Mouse (Mus musculus) G1E (cell line): ENCODE results near the gene Ccdc15.

Experiments
- CTCF ChIP-seq: IDR thresholded peaks from 2 replicates; pipeline ENCODE4 v1.5.1; 2012; ENCODE audit warnings: low read depth, low read length, inconsistent platforms, mixed read lengths
- GATA1 ChIP-seq: IDR thresholded peaks from 2 replicates; pipeline ENCODE4 v1.6.1; 2012; ENCODE audit warnings: borderline replicate concordance, low read length, inconsistent platforms, mixed read lengths
- GATA2 ChIP-seq: IDR thresholded peaks from 2 replicates; pipeline ENCODE4 v1.6.1; 2012; ENCODE audit warnings: low read depth, low read length, inconsistent platforms, borderline replicate concordance

DNA sequence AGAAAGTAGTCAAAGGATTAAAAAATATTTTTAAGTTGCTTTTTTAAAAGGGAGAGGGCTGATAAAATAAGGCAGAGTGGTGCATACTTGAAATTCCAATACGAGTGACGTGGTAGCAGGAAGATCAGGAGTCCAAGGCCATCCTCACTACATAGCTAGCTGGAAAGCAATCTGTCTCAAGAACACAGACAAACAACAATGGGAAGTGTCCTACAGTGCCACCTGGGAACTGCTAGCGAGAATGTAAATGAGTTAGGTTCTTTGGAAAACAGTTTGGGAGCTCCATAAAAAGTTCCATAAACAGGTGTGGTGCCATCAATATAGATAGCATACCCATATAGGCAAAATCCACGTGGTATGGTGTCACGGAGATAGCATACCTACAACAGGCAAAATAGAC, 17.5 kb upstream of the Ccdc15 start:
- TF ChIP-seq GATA1, result no peak
- TF ChIP-seq CTCF, result no peak
- no peak for TF ChIP-seq GATA2
